Mouse (Mus musculus) lung, postnatal 25 days (tissue): Measurements from ENCODE around the gene Palld.

Experiments
- DNase-seq: peaks from one replicate; pipeline ENCODE4 v3.0.0; 2022; ENCODE audit warnings: low spot score

Palld gene

GRCm38 (mm10) chr8:61502277-61502676 is 400.2 kb downstream of the Palld start:
- DNase-seq, result no peak

GRCm38 (mm10) chr8:61500914-61501313 is 401.6 kb downstream of the Palld start:
- DNase-seq, result no peak

- DNase-seq, result peak; percentile 36
These were observed 403.5 kb downstream of the Palld start for GRCm38 (mm10) chr8:61499035-61499434.

GRCm38 (mm10) chr8:61497110-61497509 is 405.4 kb downstream of the Palld start:
- DNase-seq, result no peak

GRCm38 (mm10) chr8:61488631-61489030 is 413.9 kb downstream of the Palld start:
- no peak for DNase-seq

GRCm38 (mm10) chr8:61487597-61488156 is 414.8 kb downstream of the Palld start, which contains the start of gene Cbr4:
Gene Cbr4, plus strand, starts transcription at chr8:61487734.
- DNase-seq, result peak; percentile 93

GRCm38 (mm10) chr8:61486923-61487529 is 415.5 kb downstream of the Palld start:
- DNase-seq, result no peak

- DNase-seq, result no peak
These were observed 422.1 kb downstream of the Palld start for GRCm38 (mm10) chr8:61480260-61480967.

- peak; percentile 74 for DNase-seq
These were observed 422.8 kb downstream of the Palld start for GRCm38 (mm10) chr8:61479506-61480214.

- peak; percentile 60 for DNase-seq
These were observed 423.7 kb downstream of the Palld start for GRCm38 (mm10) chr8:61478793-61479192.

- no peak for DNase-seq
These were observed 424.3 kb downstream of the Palld start for GRCm38 (mm10) chr8:61478150-61478549.

- DNase-seq, result no peak
These were observed 426.3 kb downstream of the Palld start for GRCm38 (mm10) chr8:61476160-61476559.

GRCm38 (mm10) chr8:61475251-61475673 is 427.2 kb downstream of the Palld start:
- DNase-seq, result no peak

- no peak for DNase-seq
These were observed 432.3 kb downstream of the Palld start for GRCm38 (mm10) chr8:61470213-61470612.

GRCm38 (mm10) chr8:61467553-61467815 is 435.0 kb downstream of the Palld start:
- no peak for DNase-seq

- DNase-seq, result no peak
These were observed 435.6 kb downstream of the Palld start for GRCm38 (mm10) chr8:61466696-61467552.

- no peak for DNase-seq
These were observed 438.1 kb downstream of the Palld start for GRCm38 (mm10) chr8:61464393-61464792.

- no peak for DNase-seq
These were observed 440.3 kb downstream of the Palld start for GRCm38 (mm10) chr8:61462221-61462620.
